In genomic region chr14:7994271-7994767, GRCm38 (mm10) we compare ENCODE assay signal across 8 mouse cellular contexts. TPM values are rescaled to one million over a fixed set of nuclear protein-coding genes. Genes with fewer than 3 reads are reported as not detected.
DNase-seq lines count a peak whose midpoint lies in the region; ATAC-seq lines count a peak whose summit lies in the region.

Dnase1l3 (minus strand) TSS chr14:7994573.

- no peaks in the 10 kb centered on the region; the same call in 1 of the 2 replicates for H3K27me3 ChIP-seq in kidney, embryonic 14.5 days (ENCODE audit: control insufficient read depth, insufficient read depth, low read length)
- H3K27me3 ChIP-seq in intestine, embryonic 15.5 days (replicated peaks), result no peaks in the 10 kb centered on the region
- no peaks in the 10 kb centered on the region for H3K27me3 ChIP-seq in lung, embryonic 16.5 days (ENCODE audit: control insufficient read depth, insufficient read depth, low read depth, low read length)
- peaks cover 4% of the 10 kb centered on the region; the same call in 1 of the 2 replicates for H3K27me3 ChIP-seq in forebrain, embryonic 11.5 days (ENCODE audit: control insufficient read depth, insufficient read depth, low read length)

- no peak; the same call in 1 of the 2 replicates for ATAC-seq in kidney, embryonic 14.5 days (ENCODE audit: low FRiP score, low TSS enrichment)
- ATAC-seq in activated CD4-positive, CD25-positive, alpha-beta regulatory T cell, adult 4 months, result peak; percentile 22
- peak; percentile 68 for ATAC-seq in intestine, embryonic 15.5 days
- ATAC-seq in lung, embryonic 16.5 days (ENCODE audit: low read depth), result peak; percentile 47
- ATAC-seq in forebrain, embryonic 11.5 days (replicated peaks; ENCODE audit: low FRiP score), result no peak

- no peak within 1 kb of the TSS for H3K9ac ChIP-seq in kidney, embryonic 14.5 days (ENCODE audit: low read depth, low read length)
- no peak within 1 kb of the TSS for H3K9ac ChIP-seq in intestine, embryonic 15.5 days
- H3K9ac ChIP-seq in lung, embryonic 16.5 days (ENCODE audit: low read length), result no peak within 1 kb of the TSS
- H3K9ac ChIP-seq in forebrain, embryonic 11.5 days (ENCODE audit: low read length), result no peak within 1 kb of the TSS

- H3K4me3 ChIP-seq in kidney, embryonic 14.5 days (ENCODE audit: low read length), result no peak within 1 kb of the TSS
- H3K4me3 ChIP-seq in intestine, embryonic 15.5 days (replicated peaks), result no peak within 1 kb of the TSS
- H3K4me3 ChIP-seq in lung, embryonic 16.5 days (ENCODE audit: low read length), result no peak within 1 kb of the TSS
- H3K4me3 ChIP-seq in forebrain, embryonic 11.5 days (ENCODE audit: low read depth, low read length), result no peak within 1 kb of the TSS

- H3K27ac ChIP-seq in kidney, embryonic 14.5 days (ENCODE audit: low read depth, low read length), result no peak within 1 kb of the TSS
- no peak within 1 kb of the TSS for H3K27ac ChIP-seq in intestine, embryonic 15.5 days
- no peak within 1 kb of the TSS for H3K27ac ChIP-seq in lung, embryonic 16.5 days (ENCODE audit: low read length)
- no peak within 1 kb of the TSS for H3K27ac ChIP-seq in forebrain, embryonic 11.5 days (ENCODE audit: low read depth, low read length)

- WGBS in kidney, embryonic 14.5 days, result 68% methylated on average over 8 of the region's 8 CpGs
- 59% methylated on average over 8 of the region's 8 CpGs for WGBS in intestine, embryonic 15.5 days
- WGBS in lung, embryonic 16.5 days, result 49% methylated on average over 8 of the region's 8 CpGs
- WGBS in forebrain, embryonic 11.5 days, result 77% methylated on average over 8 of the region's 8 CpGs

- peaks cover 2% of the 10 kb centered on the region; the same call in 1 of the 2 replicates for H3K4me1 ChIP-seq in kidney, embryonic 14.5 days (ENCODE audit: control insufficient read depth, insufficient read depth, low read length)
- 0 out of 2 replicates have a peak, but pooled peaks cover 3% of the 10 kb centered on the region for H3K4me1 ChIP-seq in intestine, embryonic 15.5 days (replicated peaks)
- H3K4me1 ChIP-seq in lung, embryonic 16.5 days (replicated peaks; ENCODE audit: control insufficient read depth, insufficient read depth, low read length), result 0 out of 2 replicates have a peak, but pooled peaks cover 2% of the 10 kb centered on the region
- no peaks in the 10 kb centered on the region for H3K4me1 ChIP-seq in forebrain, embryonic 11.5 days (replicated peaks; ENCODE audit: control insufficient read depth, insufficient read depth, low read length)

- H3K36me3 ChIP-seq in kidney, embryonic 14.5 days (ENCODE audit: control insufficient read depth, insufficient read depth, low read length), result no peaks in the 10 kb centered on the region
- H3K36me3 ChIP-seq in intestine, embryonic 15.5 days, result no peaks in the 10 kb centered on the region
- H3K36me3 ChIP-seq in lung, embryonic 16.5 days (ENCODE audit: control insufficient read depth, insufficient read depth, low read length), result no peaks in the 10 kb centered on the region
- no peaks in the 10 kb centered on the region for H3K36me3 ChIP-seq in forebrain, embryonic 11.5 days (ENCODE audit: control insufficient read depth, insufficient read depth, low read length)

- H3K9me3 ChIP-seq in kidney, embryonic 14.5 days (ENCODE audit: control insufficient read depth, low read length), result no peaks in the 10 kb centered on the region
- H3K9me3 ChIP-seq in intestine, embryonic 15.5 days, result no peaks in the 10 kb centered on the region
- no peaks in the 10 kb centered on the region for H3K9me3 ChIP-seq in lung, embryonic 16.5 days (ENCODE audit: control insufficient read depth, low read length)
- H3K9me3 ChIP-seq in forebrain, embryonic 11.5 days (ENCODE audit: control insufficient read depth, low read length), result no peaks in the 10 kb centered on the region

- peak; percentile 45 for DNase-seq in kidney, adult 11 months
- peak; percentile 76 to 77 for DNase-seq in B cell, adult 2 months
- DNase-seq in thymus, postnatal 14 days, result peak; percentile 37
- no peak for DNase-seq in forebrain, embryonic 11.5 days (ENCODE audit: low spot score)

- no peak within 1 kb of the TSS for H3K4me2 ChIP-seq in kidney, embryonic 14.5 days (replicated peaks; ENCODE audit: low read depth, low read length)
- H3K4me2 ChIP-seq in intestine, embryonic 15.5 days (replicated peaks), result no peak within 1 kb of the TSS
- H3K4me2 ChIP-seq in lung, embryonic 16.5 days (ENCODE audit: low read depth, low read length), result no peak within 1 kb of the TSS
- H3K4me2 ChIP-seq in forebrain, embryonic 11.5 days (ENCODE audit: low read depth, low read length, severe bottlenecking), result no peak within 1 kb of the TSS

RNA-seq across cellular contexts. Expression of gene Dnase1l3, which starts in this region (rescaled TPM):
- 0.14 and 0.31 TPM in 2 replicates for polyA plus RNA-seq in kidney, embryonic 14.5 days (2014; fragmentation: Nextera tagmentation; extraction: Ambion mirVana)
- 1 to 10 TPM; 2.6 to 4.1 TPM for polyA plus RNA-seq in activated CD4-positive, CD25-positive, alpha-beta regulatory T cell, adult 4 months (2017; shearing (Covaris generic))
- polyA plus RNA-seq in intestine, embryonic 15.5 days (2015; fragmentation: Nextera tagmentation; extraction: Ambion mirVana), result 1.1 and 1.2 TPM in 2 replicates
- polyA plus RNA-seq in lung, embryonic 16.5 days (2015; fragmentation: Nextera tagmentation; extraction: Ambion mirVana), result 0.18 and 0.28 TPM in 2 replicates
- not detected in 2 replicates for polyA plus RNA-seq in forebrain, embryonic 11.5 days (2014; fragmentation: Nextera tagmentation; extraction: Ambion mirVana)

Comparison
In these comparisons a context has a peak if more than half of its experiments do, and no peak if none do; other contexts are left out.
1. Peak in ATAC-seq in lung, embryonic 16.5 days; RNA of the gene not detected or under 1 TPM.
2. ATAC-seq: peak in activated CD4-positive, CD25-positive, alpha-beta regulatory T cell, adult 4 months (single experiment) and intestine, embryonic 15.5 days (single experiment); none in kidney, embryonic 14.5 days (single experiment) and forebrain, embryonic 11.5 days (single experiment).